Mouse (Mus musculus): ENCODE measurements around the gene Troap. TPM values are rescaled to one million over a fixed set of nuclear protein-coding genes. Genes with fewer than 3 reads are reported as not detected.
A peak's percentile ranks its signal among the peaks of the same experiment; 100 is the strongest.

Troap gene
- total and polyA plus RNA-seq, 3 experiments: 25.8 to 70.2 TPM; not detected in 1

DNA sequence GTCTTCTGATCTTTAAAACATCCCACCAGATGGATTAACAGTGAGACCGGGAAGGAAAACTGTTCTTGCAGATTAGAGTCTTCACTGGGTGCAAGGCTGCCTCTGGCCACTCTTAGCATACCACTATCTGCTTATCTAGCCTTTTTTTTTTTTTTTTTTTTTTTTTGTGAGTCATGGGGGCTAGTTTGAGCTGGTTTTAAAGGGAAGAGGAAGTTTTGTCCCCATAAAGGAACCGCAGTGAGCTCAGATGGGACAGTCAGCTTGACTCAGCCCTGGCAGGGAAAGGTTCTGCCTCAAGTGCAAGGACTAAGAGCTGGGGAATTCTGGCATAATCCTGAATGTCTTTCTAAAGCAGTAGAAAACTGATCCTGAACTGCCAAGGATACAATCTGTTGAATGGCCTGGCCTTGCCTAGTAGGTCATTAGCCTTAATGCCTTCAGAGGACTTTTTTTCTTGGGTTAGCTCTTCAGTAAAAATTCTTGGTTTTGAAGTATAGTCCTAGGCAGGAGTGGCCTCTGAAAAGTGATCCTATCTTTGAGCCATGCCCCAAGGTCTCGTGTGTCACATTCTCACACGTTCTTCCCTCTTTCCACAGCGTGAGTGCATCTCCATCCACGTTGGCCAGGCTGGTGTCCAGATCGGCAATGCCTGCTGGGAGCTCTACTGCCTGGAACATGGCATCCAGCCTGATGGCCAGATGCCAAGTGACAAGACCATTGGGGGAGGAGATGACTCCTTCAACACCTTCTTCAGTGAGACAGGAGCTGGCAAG lies 40.7 kb upstream of the Troap start (continued):
- TF ChIP-seq GABPA (IDR thresholded peaks at IDR 0.05; ENCODE audit: low read depth, low read length) (no peak), KAT2A (conservative IDR thresholded peaks at IDR 0.05; ENCODE audit: low read depth, low read length) (no peak), RAD21 (IDR thresholded peaks at IDR 0.05; ENCODE audit: low read depth, low read length) (no peak), MXI1 (IDR thresholded peaks at IDR 0.05; ENCODE audit: low read depth, low read length) (peak; percentile 80)

- TF ChIP-seq MXI1 (IDR thresholded peaks at IDR 0.05; ENCODE audit: low read depth, low read length) (no peak), ZMIZ1 (IDR thresholded peaks at IDR 0.05; ENCODE audit: low read depth, low read length) (no peak), ZNF384 (IDR thresholded peaks at IDR 0.05; ENCODE audit: low read depth, low read length) (no peak), RCOR1 (IDR thresholded peaks at IDR 0.05; ENCODE audit: low read depth, low read length) (no peak), MEF2A (IDR thresholded peaks at IDR 0.05; ENCODE audit: extremely low read depth, insufficient replicate concordance, low read depth, low read length, poor library complexity, severe bottlenecking) (no peak), TCF12 (IDR thresholded peaks at IDR 0.05; ENCODE audit: low read depth, low read length) (no peak), MAFK (IDR thresholded peaks at IDR 0.05; ENCODE audit: borderline replicate concordance, low read depth, low read length) (no peak), SMC3 (IDR thresholded peaks at IDR 0.05; ENCODE audit: low read depth, low read length) (no peak), RAD21 (IDR thresholded peaks at IDR 0.05; ENCODE audit: low read depth, low read length) (no peak), TBP (IDR thresholded peaks at IDR 0.05; ENCODE audit: low read depth, low read length) (no peak), UBTF (IDR thresholded peaks at IDR 0.05; ENCODE audit: borderline replicate concordance, insufficient read depth, low read depth, low read length) (no peak), SIN3A (IDR thresholded peaks at IDR 0.05; ENCODE audit: low read length) (no peak), CHD2 (IDR thresholded peaks at IDR 0.05; ENCODE audit: low read length) (no peak), USF1 (IDR thresholded peaks at IDR 0.05; ENCODE audit: low read depth, low read length) (no peak)
- Histone ChIP-seq H3K79me2 (ENCODE audit: control insufficient read depth, insufficient read depth, low read length, poor library complexity) (peaks cover 28% of the 10 kb centered on the region), H3K4me1 (ENCODE audit: control insufficient read depth in 1 of 2, insufficient read depth in 2 of 2, low read length in 2 of 2) (peaks cover 4 to 26% of the 10 kb centered on the region in 2 experiments; a peak in 3 of 4 replicates), H3K27ac (ENCODE audit: control insufficient read depth, low read depth, low read length) (no peak overlapping the region), H3K27me3 (ENCODE audit: control insufficient read depth in 1 of 2, insufficient read depth in 2 of 2, low read length in 2 of 2) (no peaks in the 10 kb centered on the region), H3K4me3 (ENCODE audit: control insufficient read depth in 1 of 2, insufficient read depth in 1 of 2, low read depth in 2 of 2, low read length in 2 of 2) (no peak overlapping the region), H3K9me3 (replicated peaks; ENCODE audit: insufficient read depth, low read length) (no peaks in the 10 kb centered on the region), H3K36me3 (ENCODE audit: control insufficient read depth in 1 of 2, insufficient read depth in 2 of 2, low read length in 2 of 2) (peaks cover 20 to 22% of the 10 kb centered on the region in 2 experiments), H3K9ac (ENCODE audit: control insufficient read depth, low read depth, low read length, poor library complexity, severe bottlenecking) (no peak overlapping the region)
- no peak for DNase-seq (ENCODE audit: low read depth, low spot score)
Measured at GRCm38 (mm10) chr15:99035431-99035830, 38.9 kb upstream of the Troap start.

Measured in MEL (cell line).